Mouse (Mus musculus): ENCODE measurements at regions not wholly inside any gene's neighbourhood (a gene's known extent, or its start where the extent isn't known, plus 50 kb on each side); places are given as distances from the start of the nearest gene placed in this dataset.

GRCm38 (mm10) chr4:12620756-12621270 is 449.0 kb upstream of the Fam92a start:
- TF ChIP-seq CTCF (IDR thresholded peaks at IDR 0.05; ENCODE audit: low read depth, low read length), result no peak
- TF ChIP-seq GATA1 (IDR thresholded peaks at IDR 0.05; ENCODE audit: borderline replicate concordance, low read length), result no peak
- TF ChIP-seq TAL1 (conservative IDR thresholded peaks at IDR 0.05; ENCODE audit: low read depth, low read length), result no peak
